Mouse (Mus musculus): ENCODE measurements at regions not wholly inside any gene's neighbourhood (a gene's known extent, or its start where the extent isn't known, plus 50 kb on each side); places are given as distances from the start of the nearest gene placed in this dataset.

DNA sequence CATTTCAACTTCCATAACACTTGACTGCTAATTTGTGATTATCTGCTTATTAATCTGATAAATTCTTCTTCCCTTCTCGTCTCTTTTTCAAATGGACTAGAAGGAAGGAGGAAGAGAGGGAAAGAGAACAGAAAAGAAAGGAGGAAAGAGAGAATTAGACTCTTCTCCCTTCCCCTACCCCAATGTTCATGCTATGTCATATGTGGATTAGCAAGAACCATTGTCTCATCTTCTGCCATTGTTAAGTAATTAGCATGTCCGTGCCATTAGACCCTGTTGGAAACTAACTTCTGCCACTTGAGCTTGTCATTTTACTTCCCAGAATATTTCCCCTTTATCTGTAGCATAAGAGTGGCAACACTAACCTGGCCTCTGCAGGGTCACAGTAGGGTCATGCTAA is 78.8 kb upstream of the Serbp1 start:
- TF ChIP-seq CTCF (IDR thresholded peaks at IDR 0.05; ENCODE audit: extremely low read depth, insufficient read depth, insufficient read length, insufficient replicate concordance) (no peak), POLR2A (IDR thresholded peaks at IDR 0.05; ENCODE audit: low read depth, low read length) (no peak)
